Mouse (Mus musculus) naive thymus-derived CD4-positive, alpha-beta T cell, adult 2 months (primary cell): Measurements from ENCODE around the gene Pax3.

Source experiments
- DNase-seq: peaks from one replicate; pipeline ENCODE4 v3.0.0-alpha.2; 2011; ENCODE audit warnings: low read depth

Gene Pax3

DNA sequence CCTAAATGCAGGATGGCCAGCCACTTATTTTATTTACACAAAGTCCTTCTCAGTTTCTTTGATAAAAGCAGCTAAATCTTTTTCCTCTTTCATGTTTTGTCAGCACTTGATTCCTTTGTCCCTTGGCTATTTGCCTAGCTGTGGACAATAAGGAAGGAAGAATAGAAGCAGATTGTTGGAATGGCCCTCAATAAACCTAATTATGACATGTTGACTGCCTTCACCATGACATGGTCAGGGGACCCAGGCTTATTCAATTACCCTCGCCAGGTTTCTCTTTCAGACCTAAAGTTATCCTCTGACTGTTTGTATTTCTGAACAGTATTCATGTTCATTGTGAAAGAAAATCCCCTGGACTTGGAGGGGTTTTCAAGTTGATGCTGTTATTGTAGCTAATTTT is 25.3 kb downstream of the Pax3 start:
- no peak for DNase-seq

DNA sequence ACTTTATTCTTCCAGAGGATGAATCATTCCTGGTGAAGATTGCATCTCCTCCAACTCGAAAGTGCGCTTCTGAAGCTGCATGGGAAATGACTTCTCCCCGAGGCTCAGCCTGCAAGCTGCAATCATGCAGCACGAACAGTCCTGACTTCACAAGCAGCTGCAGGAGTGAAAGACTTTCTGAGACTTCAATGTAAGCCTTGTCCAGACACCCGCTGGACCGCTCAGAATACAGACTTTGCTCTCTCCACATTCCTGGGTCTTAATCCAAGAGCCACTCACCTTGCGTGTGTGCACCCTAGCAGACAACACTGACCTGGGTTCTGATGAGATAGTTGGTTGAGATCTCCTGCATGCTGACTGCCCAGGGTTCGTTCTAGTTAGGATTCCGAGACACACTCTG is 26.2 kb downstream of the Pax3 start:
- DNase-seq = no peak

DNA sequence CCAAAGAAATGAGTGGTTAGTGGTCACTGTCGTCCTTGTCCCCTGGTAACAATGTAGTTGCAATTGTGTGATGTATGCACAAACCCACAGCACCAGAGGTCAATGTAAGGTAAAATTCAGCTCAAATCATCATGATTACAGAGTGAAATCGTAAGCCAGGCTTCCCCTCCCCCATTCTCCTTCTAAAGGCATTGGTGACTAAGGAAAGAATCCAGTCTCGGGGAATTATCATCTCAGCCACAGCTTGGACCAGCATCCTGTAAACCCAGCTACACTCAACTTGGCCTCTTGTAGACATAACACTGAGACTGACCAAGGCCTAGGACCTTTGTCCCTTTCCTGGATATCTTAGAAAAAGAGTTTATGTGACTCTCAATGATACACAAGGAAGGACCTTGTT is 28.1 kb downstream of the Pax3 start:
- DNase-seq = no peak

DNA sequence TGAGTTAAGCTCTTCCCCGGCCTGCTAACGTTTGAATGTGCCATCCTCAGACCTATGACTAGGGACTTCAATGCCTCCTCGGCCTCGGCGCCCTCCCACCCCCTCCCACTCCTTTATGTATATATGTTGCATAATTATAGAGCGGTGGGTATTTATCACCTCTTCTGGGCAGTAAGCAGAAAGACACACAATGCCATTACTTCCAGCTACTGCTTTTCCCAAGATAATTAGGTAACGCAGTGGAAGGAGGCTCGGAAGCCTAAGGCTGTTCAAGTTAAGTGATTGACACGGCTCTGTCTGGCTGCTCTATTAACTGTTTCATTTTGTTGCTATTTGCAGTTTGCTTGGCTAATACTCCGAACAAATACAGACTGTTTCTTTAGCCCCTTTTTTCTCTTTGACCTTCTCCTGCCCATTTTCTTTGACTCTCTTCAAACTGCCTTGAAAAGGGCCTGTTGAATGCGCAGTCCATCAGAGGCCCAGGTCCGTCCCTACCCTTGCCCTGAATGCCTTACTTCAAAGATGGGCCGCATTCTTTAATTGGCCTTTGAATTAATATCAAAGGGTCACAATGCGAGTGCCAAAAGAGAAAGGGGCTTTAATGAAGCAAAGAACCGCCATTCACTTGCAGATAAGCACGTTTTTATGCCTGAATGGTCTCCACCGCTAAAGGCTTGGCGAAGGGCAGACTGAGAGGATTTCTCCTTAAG is 29.2 kb downstream of the Pax3 start:
- DNase-seq = no peak

GRCm38 (mm10) chr1:78161745-78162144 is 35.2 kb downstream of the Pax3 start:
- no peak for DNase-seq

- DNase-seq = no peak
Observed at GRCm38 (mm10) chr1:78157930-78158329, 39.0 kb downstream of the Pax3 start.

DNA sequence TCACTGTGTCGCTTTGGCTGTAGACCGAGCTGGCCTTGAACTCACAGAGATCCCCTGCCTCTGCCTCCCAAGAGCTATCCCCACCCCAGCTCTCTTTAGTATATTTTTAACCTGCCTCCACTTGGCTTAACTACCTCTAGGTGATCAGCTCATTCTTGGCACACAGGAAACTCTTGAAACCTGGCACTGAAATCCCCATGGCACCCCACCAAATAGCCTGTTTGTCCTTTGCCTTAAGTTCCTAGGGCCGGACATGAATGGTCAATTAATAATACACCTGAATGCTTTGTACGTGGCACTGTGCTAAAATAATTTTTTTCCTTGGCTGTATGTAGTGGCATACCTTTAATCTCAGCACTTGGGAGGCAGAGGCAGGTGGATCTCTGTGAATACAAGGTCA is 41.1 kb downstream of the Pax3 start:
- DNase-seq = no peak

DNA sequence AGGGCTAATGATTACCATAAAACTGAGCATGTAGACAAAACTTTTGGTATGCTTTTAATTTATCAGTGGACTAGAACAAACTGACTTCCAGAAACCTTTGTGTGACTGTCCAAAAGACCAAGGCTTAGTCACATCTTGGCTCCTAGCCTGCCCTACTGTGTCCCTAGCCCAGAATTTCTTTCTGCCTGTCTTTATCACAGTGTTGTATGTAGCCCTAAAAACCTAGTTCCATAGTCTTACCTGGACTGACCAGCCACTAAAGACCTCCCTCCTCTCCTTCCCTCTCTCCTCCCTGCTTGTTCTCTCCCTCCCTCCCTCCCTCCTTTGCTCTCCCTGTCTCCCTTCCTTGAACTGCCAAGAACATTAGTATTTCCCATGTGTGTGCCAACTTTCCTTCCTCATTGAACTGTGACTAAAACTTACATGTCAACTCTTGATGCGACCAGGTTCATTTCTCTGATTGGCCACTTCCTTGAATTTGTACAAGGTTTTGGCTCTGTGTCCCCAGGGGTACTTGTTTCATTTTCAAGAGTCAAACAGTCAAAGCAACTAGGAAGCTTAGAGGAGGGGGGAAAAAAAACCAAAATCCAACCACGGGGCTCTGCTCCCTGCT is 48.8 kb downstream of the Pax3 start:
- DNase-seq = no peak

GRCm38 (mm10) chr1:78143403-78143802 is 53.5 kb downstream of the Pax3 start:
- no peak for DNase-seq

DNA sequence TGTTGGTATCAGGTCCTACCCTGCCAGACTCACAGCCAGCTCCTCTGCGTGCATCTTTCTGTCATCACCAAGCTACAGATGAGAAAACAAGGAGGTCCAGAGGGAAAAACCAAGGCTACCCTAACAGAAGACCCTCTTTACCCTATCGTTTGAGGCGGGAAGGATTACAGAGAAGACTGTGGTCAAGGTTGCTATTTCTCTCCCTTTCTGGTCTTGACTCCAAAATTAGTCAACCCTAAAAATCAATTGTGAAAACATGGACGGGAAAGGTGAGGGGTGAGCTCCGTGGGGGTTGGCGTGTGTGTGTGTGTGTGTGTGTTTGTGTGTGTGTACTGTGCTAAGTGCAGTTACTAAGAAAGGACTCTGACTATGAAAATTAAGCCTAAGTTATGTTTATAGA is 54.0 kb downstream of the Pax3 start:
- DNase-seq = no peak

GRCm38 (mm10) chr1:78141741-78142501 is 55.0 kb downstream of the Pax3 start:
- no peak for DNase-seq

DNA sequence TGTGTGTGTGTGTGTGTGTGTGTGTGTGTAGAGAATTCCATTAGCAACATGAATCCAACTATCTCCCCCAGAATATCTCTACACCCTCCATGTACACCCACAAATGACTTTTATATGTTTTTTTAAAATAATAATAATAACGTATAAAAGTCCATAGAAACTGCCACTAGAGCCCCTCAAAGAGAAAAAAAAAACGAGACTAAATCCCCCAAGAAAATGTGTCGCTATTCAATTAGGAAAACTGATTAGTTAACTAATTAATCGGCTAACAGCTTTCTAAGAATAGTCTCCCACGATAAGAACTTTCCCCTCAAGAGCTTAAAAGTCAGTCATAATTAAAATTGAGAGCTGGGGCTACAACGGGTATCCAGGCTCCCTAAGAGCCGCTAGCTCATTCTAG is 55.6 kb downstream of the Pax3 start:
- DNase-seq = no peak

- no peak for DNase-seq
Observed at GRCm38 (mm10) chr1:78140505-78141303, 56.2 kb downstream of the Pax3 start.

DNA sequence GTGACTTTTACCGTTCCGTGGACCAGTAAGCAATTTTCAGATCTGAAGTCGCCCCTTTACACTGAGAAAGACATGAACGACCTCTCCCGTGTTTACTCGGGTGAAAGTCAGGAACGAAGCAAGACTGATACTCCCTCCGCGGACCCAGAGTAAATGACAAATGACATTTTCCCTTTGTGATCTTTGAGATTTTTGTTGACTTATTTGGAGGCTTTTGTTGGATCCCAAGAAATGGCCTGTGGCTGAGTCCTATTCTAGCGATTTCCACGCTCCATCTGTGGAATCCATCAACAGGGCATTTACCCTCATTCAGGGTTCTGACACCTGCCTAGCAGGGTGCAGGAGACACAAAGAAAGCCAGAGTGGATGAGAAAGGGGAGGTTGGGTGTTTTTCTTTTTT is 57.6 kb downstream of the Pax3 start:
- DNase-seq = no peak

- no peak for DNase-seq
Observed at GRCm38 (mm10) chr1:78129267-78129666, 67.7 kb downstream of the Pax3 start.

DNA sequence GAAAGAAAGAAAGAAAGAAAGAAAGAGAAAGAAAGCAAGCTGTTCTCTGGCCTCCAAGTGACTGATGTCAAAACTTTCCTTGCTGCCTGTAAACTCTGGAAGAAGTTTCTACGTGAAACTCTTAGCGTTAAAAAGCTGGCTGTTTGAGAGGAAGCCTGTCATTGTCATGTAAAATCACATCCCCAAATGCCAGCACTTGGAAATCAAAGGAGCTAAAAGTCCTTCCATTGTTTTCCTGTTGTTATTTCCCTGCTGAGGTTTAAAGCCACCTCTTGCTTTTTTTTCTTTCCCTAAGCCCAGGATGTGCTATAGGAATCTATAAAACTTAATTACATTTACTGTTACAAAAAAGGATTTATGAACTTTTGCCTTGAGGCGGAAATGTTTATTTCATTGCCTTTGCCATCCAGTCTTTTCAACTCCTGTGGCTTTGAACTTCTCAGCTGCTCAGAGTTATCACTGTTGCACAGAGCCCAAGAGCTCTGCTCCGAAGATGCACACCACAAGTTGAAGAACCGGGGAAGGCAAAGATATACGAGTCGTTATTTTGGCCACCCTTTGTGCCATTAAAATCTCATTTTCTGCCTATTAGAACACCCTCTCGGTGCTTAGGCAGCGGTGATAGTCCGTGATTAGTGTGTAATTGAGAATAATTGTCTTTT is 76.9 kb downstream of the Pax3 start:
- no peak for DNase-seq

DNA sequence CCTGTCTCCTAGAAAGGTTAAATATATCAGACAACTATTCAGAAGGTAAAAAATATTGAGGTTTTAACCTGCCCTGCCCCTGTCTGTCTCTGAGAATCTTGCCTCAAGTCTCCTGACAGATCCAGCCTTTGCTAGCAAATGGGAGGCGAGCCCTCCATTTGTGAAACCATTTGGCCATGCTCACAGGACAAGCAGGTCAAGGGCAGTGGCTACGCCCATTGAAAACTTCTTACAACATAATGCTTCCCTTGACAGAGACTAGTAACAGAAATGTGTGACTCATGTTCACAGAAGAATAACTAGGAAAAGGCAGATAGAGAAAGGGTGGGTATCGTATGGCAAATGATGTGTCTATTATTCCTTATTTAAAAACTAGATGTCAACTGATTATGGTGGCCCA is 80.9 kb downstream of the Pax3 start:
- DNase-seq = no peak

DNA sequence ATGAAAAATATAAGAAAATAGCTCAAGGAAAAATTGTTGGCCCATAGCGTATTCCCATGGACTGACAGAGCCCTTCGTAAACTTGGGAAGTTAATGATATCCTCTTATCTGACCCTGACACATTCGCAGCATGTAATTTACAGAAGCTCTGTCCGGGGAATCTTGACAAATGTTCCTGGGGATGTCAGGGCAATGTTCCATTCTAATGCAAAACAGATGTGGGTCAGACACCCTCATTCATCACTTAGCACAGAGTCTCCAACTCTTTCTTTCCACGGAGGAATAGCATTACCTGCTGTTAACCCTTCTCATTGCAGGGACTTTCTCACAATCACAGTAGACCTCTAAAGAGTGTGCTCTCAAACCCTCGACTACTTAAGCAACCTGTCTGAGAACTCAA is 86.6 kb downstream of the Pax3 start:
- DNase-seq = no peak

GRCm38 (mm10) chr1:78103511-78103910 is 93.4 kb downstream of the Pax3 start:
- no peak for DNase-seq

GRCm38 (mm10) chr1:78093619-78094018 is 103.3 kb downstream of the Pax3 start:
- no peak for DNase-seq

- DNase-seq = no peak
Observed at GRCm38 (mm10) chr1:78088646-78089045, 108.3 kb downstream of the Pax3 start.

DNA sequence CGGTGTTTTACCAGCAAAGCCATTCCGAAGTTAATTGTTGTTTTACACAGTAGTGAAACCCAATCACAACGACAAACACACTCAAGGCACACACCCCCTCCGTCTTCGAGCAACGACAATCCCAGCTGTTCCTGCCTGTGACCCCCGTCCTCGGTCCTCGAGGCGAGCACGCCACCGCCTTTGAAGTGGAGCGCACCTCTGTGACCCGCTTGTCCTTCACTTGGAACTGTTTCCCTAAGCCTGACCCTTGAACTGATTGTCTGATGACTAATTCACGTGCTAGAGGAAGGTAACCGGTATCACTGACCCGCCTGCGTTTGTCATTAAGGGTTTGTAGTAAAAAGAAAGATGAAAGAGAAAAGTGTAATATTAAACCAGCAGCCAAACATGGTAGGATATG is 115.2 kb downstream of the Pax3 start:
- DNase-seq = no peak
